Mouse (Mus musculus) stomach, embryonic 15.5 days (tissue): ENCODE measurements around the gene Clta. TPM values are rescaled to one million over a fixed set of nuclear protein-coding genes. Genes with fewer than 3 reads are reported as not detected.
A peak's percentile ranks its signal among the peaks of the same experiment; 100 is the strongest.

Source experiments
- ATAC-seq: fragments of 200-750 bp; cut with Nextera tagmentation; 2 replicates; pipeline ENCODE4 v1.8.0; 2017; ENCODE audit warnings: low read depth, moderate number of reproducible peaks, moderate TSS enrichment; ENCODE audit not compliant: insufficient read depth, low FRiP score
- H3K27ac ChIP-seq: fragments of 300-500 bp; sonication (generic); 2 replicates; pipeline ENCODE4 v1.5.1; 2015; ENCODE audit warnings: mild to moderate bottlenecking, inconsistent platforms
- H3K27me3 ChIP-seq: fragments of 300-500 bp; sonication (generic); replicated peaks from 2 replicates; pipeline ENCODE4 v1.6.1; 2015; ENCODE audit warnings: inconsistent platforms
- H3K36me3 ChIP-seq: fragments of 300-500 bp; sonication (generic); 2 replicates; pipeline ENCODE4 v1.6.1; 2015; ENCODE audit warnings: inconsistent platforms
- H3K4me1 ChIP-seq: fragments of 300-500 bp; sonication (generic); 2 replicates; pipeline ENCODE4 v1.6.1; 2015; ENCODE audit warnings: inconsistent platforms
- H3K4me2 ChIP-seq: fragments of 300-500 bp; sonication (generic); 2 replicates; pipeline ENCODE4 v1.6.1; 2015; ENCODE audit warnings: mild to moderate bottlenecking, inconsistent platforms
- H3K4me3 ChIP-seq: fragments of 300-500 bp; sonication (generic); replicated peaks from 2 replicates; pipeline ENCODE4 v1.5.1; 2015; ENCODE audit warnings: inconsistent platforms
- H3K9ac ChIP-seq: fragments of 300-500 bp; sonication (generic); 2 replicates; pipeline ENCODE4 v1.6.1; 2015; ENCODE audit warnings: inconsistent platforms
- H3K9me3 ChIP-seq: fragments of 300-500 bp; sonication (generic); 2 replicates; pipeline ENCODE4 v1.6.1; 2016; ENCODE audit warnings: inconsistent platforms
- WGBS: fragments of 180-500 bp; shearing (Covaris S2); methylation state at CpG from one replicate; pipeline ENCODE4 v1.1.7; 2015; 5-methylcytosine and 5-hydroxymethylcytosine counted together
- polyA plus RNA-seq: library from polyadenylated mRNA; unstranded; fragments of >200 nt; fragmentation: Nextera tagmentation; extraction: Ambion mirVana; gene quantifications from 2 replicates; pipeline ENCODE4 v1.2.1, GENCODE M21; 2015

The Clta gene
- polyA plus RNA-seq, 1 experiment from 2014 or later: 262 TPM

DNA sequence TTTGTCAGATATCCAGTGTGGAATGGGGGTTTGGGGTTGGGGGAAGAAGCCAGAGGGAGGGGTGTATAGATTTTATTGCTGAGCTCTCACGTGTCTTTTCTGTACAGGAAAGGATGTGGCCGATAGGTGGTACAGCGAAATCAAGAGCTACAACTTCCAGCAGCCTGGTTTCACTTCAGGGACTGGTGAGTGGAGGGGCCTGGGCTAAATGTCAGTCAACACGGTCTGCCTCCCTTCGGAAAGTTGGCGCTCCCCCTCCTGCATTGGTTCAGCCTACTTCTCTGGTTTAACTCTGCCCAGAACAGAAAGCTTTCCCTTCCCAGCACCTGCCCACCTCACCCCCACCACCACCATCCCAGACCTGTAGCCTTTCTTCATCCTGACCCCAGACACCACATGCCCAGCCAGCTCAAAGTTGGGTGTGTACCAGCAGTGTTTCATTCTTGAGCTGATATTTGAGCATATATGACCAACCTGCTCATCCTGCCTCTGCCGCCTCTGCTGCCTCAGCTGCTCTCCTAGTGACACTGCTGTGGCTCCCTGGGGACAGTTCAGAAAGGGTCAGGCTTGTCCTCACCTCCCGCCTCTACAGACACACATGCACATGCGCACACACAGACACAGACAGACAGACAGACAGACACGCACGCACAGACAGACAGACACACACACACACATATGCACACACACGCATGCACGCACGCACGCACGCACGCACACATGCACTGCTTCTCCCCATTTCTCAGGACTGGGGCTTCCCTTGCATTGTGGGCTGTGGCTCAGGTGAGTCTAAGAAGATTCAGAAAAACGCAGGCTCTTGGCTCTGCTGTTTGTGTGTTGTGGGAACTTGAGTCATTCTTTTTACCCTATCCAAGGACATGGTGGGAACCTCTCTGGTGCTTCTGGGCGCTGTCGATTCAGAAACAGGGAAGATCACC, 33.6 kb upstream of the Clta start:
- H3K4me1 ChIP-seq: peaks cover 37% of the 10 kb centered on the region
- H3K9ac ChIP-seq: no peak overlapping the region
- H3K36me3 ChIP-seq: no peaks in the 10 kb centered on the region
- H3K4me3 ChIP-seq: no peak overlapping the region
- H3K4me2 ChIP-seq: no peak overlapping the region
- no peaks in the 10 kb centered on the region for H3K27me3 ChIP-seq
- 85% methylated on average over 20 of the region's 20 CpGs for WGBS
- no peak overlapping the region for H3K27ac ChIP-seq
- H3K9me3 ChIP-seq: no peaks in the 10 kb centered on the region
- no peak for ATAC-seq

DNA sequence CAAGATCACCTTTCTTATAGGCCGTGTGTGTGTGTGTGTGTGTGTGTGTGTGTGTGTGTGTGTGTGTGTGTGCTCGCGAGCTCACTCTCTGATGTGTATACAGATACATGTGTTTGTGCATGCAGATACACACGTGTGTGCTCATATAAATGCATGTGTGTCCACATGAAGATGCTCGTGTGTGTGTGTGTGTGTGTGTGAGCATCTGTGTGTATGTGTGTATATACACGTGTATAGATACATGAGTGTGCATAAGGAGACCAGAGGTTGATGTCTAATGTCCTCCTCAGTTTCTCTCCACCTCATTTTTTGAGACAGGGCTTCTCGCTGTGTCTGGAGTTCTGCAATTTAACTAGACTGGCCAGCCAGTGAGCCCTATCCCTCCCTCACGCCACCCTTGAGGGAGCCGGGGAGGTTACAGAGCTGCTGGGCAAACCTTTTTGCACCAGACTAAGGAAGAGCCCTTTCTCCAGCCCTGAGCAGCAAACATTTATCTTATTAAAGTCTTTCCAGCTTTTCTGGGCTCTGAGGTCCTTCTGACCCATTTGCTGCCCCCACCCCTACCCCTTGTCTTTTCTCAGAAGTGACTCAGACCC, 32.6 kb upstream of the Clta start:
- no peak overlapping the region for H3K4me3 ChIP-seq
- no peaks in the 10 kb centered on the region for H3K27me3 ChIP-seq
- no peak for ATAC-seq
- peaks cover 32% of the 10 kb centered on the region for H3K4me1 ChIP-seq
- 57% methylated on average over 9 of the region's 9 CpGs for WGBS
- H3K4me2 ChIP-seq: peak overlapping the region; percentile 36; the same call in 1 of the 2 replicates
- no peaks in the 10 kb centered on the region for H3K36me3 ChIP-seq
- H3K9ac ChIP-seq: no peak overlapping the region
- H3K9me3 ChIP-seq: no peaks in the 10 kb centered on the region
- peak overlapping the region; percentile 86 for H3K27ac ChIP-seq

DNA sequence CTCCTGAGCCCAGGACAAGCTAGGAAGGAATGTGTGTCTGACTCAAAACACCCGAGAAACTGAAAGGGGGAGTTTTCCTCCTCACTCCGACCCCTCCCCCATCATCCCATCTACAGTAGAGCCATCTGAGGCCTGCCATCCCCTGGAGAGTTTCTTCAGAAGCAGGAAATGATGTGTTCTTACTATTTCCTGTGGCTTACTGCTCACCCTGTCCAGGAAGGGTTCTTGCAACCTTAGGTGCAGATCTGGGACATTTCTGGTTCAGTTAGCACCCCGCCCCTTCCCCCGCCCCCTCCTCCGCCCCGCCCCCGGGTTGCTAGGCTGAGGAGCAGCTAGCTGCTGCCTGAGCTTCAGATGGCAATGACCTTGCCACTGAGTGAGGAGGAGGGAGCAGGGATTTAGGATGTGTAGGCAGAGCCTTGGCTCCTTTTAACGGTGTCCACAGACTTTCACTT, 32.1 kb upstream of the Clta start:
- ATAC-seq: peak; percentile 74
- WGBS: 2% methylated on average over 8 of the region's 8 CpGs
- peaks cover 32% of the 10 kb centered on the region for H3K4me1 ChIP-seq
- H3K27me3 ChIP-seq: no peaks in the 10 kb centered on the region
- no peak overlapping the region for H3K9ac ChIP-seq
- H3K27ac ChIP-seq: peak overlapping the region; percentile 86
- no peaks in the 10 kb centered on the region for H3K36me3 ChIP-seq
- H3K4me3 ChIP-seq: no peak overlapping the region
- no peaks in the 10 kb centered on the region for H3K9me3 ChIP-seq
- peak overlapping the region; percentile 36; the same call in 1 of the 2 replicates for H3K4me2 ChIP-seq

DNA sequence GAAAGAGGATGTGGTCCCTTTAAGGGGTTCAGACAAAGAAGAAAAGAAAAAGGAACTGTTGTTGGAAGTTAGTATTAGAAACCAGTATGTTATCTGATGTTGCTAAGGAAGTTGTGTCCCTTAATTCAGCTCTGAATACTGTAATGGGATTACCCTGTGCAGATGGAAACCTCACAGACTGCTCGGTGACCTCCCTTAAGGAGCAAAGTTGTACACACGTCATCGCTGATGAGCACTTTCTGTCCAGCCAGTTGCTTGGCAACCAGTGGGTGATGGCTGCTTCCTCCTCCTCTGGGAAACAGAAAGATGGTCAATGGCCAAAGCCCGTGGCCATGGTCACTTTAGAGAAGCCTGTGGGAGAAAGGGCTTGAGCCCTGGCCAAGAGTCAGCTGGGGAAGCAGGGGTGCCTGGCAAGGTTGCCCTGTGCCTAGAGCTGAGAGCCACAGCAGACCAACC, 30.7 kb upstream of the Clta start:
- H3K4me3 ChIP-seq: no peak overlapping the region
- no peak for ATAC-seq
- H3K36me3 ChIP-seq: no peaks in the 10 kb centered on the region
- H3K27me3 ChIP-seq: no peaks in the 10 kb centered on the region
- H3K4me1 ChIP-seq: peaks cover 26% of the 10 kb centered on the region
- H3K4me2 ChIP-seq: no peak overlapping the region
- H3K27ac ChIP-seq: peak overlapping the region; percentile 61
- H3K9ac ChIP-seq: no peak overlapping the region
- H3K9me3 ChIP-seq: no peaks in the 10 kb centered on the region
- WGBS: 53% methylated on average over 4 of the region's 4 CpGs

DNA sequence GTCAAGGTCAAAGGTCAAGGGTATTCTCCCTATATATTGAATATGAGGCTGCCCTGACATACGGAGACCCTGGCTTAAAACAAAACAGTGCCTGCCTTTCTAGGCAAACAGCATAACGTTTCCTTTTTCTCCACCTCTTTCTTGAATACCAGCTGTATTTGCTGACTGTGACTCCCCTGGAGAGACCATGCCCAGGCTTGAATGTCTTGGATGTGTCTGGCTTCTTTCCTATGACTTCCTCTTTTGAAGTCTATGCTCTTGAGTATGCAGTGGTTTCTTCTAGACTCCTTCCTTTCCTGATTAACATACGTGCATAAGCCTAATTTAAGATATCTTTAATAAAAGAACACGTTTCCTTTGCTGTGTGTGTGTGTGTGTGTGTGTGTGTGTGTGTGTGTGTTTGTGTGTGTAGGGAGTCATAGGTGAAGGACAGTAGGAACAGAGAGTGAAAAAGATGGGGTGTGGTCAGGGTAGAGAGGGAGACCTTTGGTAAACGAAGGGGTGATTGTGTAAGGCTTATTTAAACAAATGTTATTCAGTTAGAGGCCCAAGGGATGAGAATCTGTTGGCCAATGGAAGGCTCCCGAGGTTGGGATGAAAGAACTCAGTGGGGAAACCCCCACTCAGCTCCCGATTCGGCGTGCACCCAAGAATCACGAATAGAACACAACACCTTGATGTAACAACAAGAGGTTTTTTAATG, 29.2 kb upstream of the Clta start:
- no peak overlapping the region for H3K4me3 ChIP-seq
- ATAC-seq: no peak
- 62% methylated on average over 10 of the region's 10 CpGs for WGBS

DNA sequence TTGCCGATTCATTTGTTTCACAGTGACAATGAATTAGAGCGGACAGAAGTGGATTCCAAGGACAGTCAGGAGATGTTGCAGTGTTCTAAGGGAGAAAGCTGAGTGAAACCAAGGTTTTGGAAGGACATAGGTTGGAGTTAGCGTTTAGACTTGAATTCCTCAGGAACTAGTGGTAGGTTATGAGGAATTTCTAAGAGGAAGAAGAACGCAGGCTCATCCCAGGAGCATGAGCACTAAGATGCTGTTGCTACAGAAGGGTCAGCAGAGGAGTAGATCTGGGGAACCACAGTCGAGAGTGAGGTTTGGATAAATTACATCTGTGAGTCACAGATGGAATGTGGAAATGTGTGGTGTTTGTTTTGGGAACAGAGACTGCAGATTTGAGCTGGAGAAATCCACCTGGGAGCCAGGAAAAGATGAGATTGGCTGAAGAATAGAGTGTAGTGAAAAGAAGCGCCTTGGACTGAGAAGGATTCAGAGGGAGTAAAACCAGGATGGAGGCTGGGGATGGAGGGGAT, 28.0 kb upstream of the Clta start:
- H3K36me3 ChIP-seq: no peaks in the 10 kb centered on the region
- no peak for ATAC-seq
- H3K4me3 ChIP-seq: no peak overlapping the region
- H3K27ac ChIP-seq: no peak overlapping the region
- H3K27me3 ChIP-seq: no peaks in the 10 kb centered on the region
- H3K9me3 ChIP-seq: no peaks in the 10 kb centered on the region
- H3K4me1 ChIP-seq: peaks cover 36% of the 10 kb centered on the region
- no peak overlapping the region for H3K9ac ChIP-seq
- no peak overlapping the region for H3K4me2 ChIP-seq
- 75% methylated on average over 6 of the region's 6 CpGs for WGBS

More for the DNA sequence above, 29.2 kb upstream of the Clta start:
- Histone ChIP-seq H3K4me2 (no peak overlapping the region), H3K4me1 (peaks cover 36% of the 10 kb centered on the region), H3K27me3 (no peaks in the 10 kb centered on the region), H3K27ac (peak overlapping the region; percentile 54; the same call in 1 of the 2 replicates), H3K9ac (no peak overlapping the region), H3K36me3 (no peaks in the 10 kb centered on the region), H3K9me3 (no peaks in the 10 kb centered on the region)

DNA sequence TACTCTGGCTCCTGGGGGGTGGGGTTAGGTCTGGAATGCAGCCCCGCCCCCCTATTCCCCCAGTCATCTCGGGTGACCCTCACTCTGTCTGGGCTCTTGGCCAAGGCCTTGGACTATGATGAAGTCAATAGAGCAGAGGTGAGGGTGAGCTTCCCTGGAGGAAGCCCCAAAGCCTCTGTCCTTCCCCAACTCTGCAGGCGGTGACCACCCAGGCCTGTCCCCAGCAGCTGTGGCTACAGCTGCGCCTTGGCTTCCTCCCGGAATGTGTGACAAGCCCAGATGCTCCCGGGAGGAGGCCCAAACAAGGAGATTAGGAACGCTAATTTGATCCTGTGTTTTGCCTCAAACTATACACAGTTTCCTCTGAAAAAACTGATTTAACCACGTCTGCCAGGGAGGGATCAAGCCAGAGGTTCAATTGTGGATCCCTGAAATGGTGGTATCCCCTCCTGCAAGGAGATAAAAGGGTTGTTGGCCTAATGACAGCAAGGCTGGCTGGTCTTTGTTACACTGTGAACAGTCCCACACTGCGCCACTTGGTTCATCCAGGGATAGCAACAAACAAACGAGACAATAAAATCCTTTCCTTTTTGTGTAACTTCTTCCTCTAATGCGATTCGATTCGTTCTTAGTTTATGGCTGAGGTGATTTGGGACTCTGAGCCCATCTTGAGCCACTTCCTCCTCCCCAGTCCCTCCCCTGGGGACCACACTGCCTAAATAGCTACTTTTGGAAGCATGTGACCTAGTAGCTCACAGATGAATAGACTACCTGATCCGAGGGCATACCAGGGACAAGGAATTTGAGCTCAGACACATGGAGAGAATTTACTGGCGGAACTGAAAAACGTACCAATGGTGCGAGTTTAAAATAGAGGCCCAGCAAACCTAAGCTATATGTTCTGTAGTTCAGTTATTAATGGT, 25.5 kb upstream of the Clta start:
- Histone ChIP-seq H3K27me3 (no peaks in the 10 kb centered on the region), H3K36me3 (no peaks in the 10 kb centered on the region), H3K4me1 (peaks cover 25% of the 10 kb centered on the region), H3K27ac (peak overlapping the region; percentile 71), H3K4me2 (no peak overlapping the region), H3K9me3 (no peaks in the 10 kb centered on the region), H3K9ac (no peak overlapping the region), H3K4me3 (no peak overlapping the region)
- ATAC-seq: peak; percentile 56; the same call in 1 of the 2 replicates
- 42% methylated on average over 17 of the region's 17 CpGs for WGBS

DNA sequence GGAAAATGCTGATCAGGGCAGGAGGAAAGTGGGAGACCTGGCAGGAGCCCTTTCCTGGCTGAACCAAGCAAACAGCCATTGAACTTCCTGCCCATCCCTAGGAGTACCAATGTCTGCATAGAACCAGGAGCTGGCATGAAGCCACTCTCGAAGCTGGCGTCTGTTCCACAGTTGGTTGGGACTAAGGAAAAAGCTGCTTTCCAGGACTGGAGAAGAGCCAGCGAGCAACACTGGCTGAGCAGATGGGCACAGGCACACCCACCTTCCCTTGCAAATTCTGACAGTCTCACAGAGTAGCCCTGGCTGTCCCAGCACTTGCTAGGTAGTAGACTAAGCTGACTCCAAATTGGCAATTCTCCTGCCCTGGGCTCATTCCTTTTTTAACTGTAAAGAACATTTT, 24.5 kb upstream of the Clta start:
- Histone ChIP-seq H3K9ac (no peak overlapping the region), H3K9me3 (no peaks in the 10 kb centered on the region), H3K4me1 (peaks cover 23% of the 10 kb centered on the region), H3K36me3 (no peaks in the 10 kb centered on the region), H3K4me3 (no peak overlapping the region), H3K4me2 (no peak overlapping the region), H3K27ac (no peak overlapping the region), H3K27me3 (no peaks in the 10 kb centered on the region)
- ATAC-seq: no peak
- WGBS: 73% methylated on average over 3 of the region's 3 CpGs

DNA sequence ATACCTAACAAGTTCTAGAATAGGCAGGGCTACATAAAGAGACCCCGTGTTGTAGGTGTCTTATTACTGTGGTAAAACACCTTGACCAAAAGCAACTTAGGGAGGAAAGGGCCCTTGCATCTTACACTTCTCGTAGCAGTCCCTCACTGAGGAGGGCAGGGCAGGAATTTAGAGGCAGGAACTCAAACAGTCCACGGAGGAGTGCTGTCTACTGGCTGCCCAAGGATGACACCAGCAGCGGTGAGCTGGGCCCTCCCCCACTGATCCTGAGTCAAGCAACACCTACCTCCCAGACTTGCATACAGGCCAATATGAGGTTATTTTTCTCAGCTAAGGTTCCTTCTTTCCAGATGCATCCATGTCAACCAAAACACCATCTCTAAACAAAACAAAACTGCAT, 24.0 kb upstream of the Clta start:
- Histone ChIP-seq H3K9me3 (no peaks in the 10 kb centered on the region), H3K27ac (no peak overlapping the region), H3K4me2 (no peak overlapping the region), H3K36me3 (no peaks in the 10 kb centered on the region), H3K9ac (no peak overlapping the region), H3K4me1 (peaks cover 21% of the 10 kb centered on the region), H3K4me3 (no peak overlapping the region), H3K27me3 (no peaks in the 10 kb centered on the region)
- no peak for ATAC-seq
- WGBS: 79% methylated on average over 4 of the region's 4 CpGs

DNA sequence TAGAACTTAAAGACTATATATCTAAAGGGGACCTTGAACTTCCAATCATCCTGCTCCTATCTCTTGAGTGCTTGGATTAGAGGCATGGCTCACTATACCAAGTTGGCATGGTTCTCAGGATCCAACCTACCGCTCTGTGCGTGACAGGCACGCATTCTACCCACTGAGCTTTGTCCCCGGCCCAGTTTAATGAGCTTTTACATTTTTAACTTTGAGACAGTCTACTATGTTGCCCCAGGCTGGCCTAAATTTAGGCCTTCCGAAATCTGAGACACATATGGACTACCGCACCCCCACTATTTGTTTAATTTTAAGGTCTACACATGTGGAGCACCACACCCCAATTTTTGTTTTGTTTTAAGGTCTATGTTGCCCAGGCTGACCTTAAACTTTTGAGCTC, 23.4 kb upstream of the Clta start:
- H3K27ac ChIP-seq: no peak overlapping the region
- no peak overlapping the region for H3K4me3 ChIP-seq
- H3K4me2 ChIP-seq: no peak overlapping the region
- no peaks in the 10 kb centered on the region for H3K27me3 ChIP-seq
- H3K4me1 ChIP-seq: peaks cover 21% of the 10 kb centered on the region
- H3K36me3 ChIP-seq: no peaks in the 10 kb centered on the region
- no peaks in the 10 kb centered on the region for H3K9me3 ChIP-seq
- no peak overlapping the region for H3K9ac ChIP-seq
- no peak for ATAC-seq
- 97% methylated on average over 6 of the region's 6 CpGs for WGBS

DNA sequence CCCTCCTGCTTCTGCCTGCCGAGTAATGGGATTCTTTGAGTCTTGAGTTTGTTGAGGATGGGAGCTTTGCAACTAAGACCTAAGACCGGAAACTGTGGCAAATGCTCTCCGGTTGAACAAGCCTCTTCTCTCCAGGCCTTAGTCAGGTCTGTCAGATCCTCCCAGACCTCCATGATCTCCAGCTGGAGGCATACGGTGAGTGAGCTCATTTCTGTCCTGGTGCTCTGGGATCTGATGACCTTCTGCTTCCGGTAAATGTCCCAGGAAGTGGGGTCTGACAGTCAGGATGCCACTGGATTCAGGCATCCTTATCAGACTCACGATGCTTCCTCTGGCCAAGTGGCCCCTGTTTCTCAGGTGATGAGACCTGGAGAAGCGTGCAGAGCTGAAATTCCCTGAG, 23.0 kb upstream of the Clta start:
- Histone ChIP-seq H3K4me3 (no peak overlapping the region), H3K4me2 (no peak overlapping the region), H3K9me3 (no peaks in the 10 kb centered on the region), H3K9ac (no peak overlapping the region), H3K4me1 (peaks cover 21% of the 10 kb centered on the region), H3K36me3 (no peaks in the 10 kb centered on the region), H3K27me3 (no peaks in the 10 kb centered on the region), H3K27ac (no peak overlapping the region)
- WGBS: 82% methylated on average over 7 of the region's 7 CpGs
- no peak for ATAC-seq
